ENCODE assay signal across 12 mouse cellular contexts in the genomic region with DNA sequence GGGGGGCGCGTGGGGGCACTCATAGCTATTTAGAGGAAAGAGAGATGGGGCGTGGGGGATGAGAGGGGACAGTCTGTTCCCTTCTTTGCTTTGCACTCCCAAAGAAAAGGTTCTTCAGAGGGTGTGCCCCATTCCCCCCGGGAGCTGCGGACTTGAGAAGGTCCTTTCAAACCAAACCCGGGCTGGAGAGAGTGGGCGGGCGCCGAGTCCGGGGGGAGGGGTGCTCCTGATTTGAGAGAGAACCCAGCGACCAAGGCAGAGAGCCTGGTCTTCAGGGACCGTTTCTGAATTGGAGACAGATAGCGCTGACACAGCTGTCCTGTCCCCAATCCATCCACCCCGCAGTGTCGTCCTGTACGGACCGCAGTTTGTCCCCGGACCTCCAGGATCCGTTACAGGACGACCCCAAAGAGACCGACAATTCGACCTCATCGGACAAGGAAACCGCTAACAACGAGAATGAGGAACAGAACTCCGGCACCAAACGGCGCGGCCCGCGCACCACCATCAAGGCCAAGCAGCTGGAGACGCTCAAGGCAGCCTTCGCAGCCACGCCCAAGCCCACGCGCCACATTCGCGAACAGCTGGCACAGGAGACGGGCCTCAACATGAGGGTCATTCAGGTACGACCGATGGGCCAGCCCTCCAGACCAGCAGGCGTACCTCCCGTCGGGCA. TPM values are rescaled to one million over a fixed set of nuclear protein-coding genes. Genes with fewer than 3 reads are reported as not detected.
DNase-seq lines count a peak whose midpoint lies in the region; ATAC-seq lines count a peak whose summit lies in the region.
"Had no signal": no experiment of that assay in that cellular context is flagged by ENCODE, and none has a peak within 500 bp of the region (broad histone marks: within the 10 kb centered on the region; RNA-seq: fewer than 3 reads in every experiment).

No protein-coding gene starts in this region.

- no peak overlapping the region for H3K9ac ChIP-seq in heart, embryonic 11.5 days (ENCODE audit: low read depth, low read length)
- peak overlapping the region; percentile 87 for H3K9ac ChIP-seq in hindbrain, embryonic 12.5 days
- peak overlapping the region; percentile 60 for H3K9ac ChIP-seq in midbrain, embryonic 15.5 days

- peaks cover 15% of the 10 kb centered on the region for H3K4me1 ChIP-seq in heart, embryonic 11.5 days (ENCODE audit: control insufficient read depth, insufficient read depth, low read length)
- H3K4me1 ChIP-seq in hindbrain, embryonic 12.5 days = peaks cover 39% of the 10 kb centered on the region
- H3K4me1 ChIP-seq in midbrain, embryonic 15.5 days = peaks cover 32% of the 10 kb centered on the region

- 1% methylated on average over 44 of the region's 44 CpGs for WGBS in heart, embryonic 11.5 days (ENCODE audit: insufficient replicate concordance)
- under 1% methylated on average over 44 of the region's 44 CpGs for WGBS in hindbrain, embryonic 12.5 days
- under 1% methylated on average over 43 of the region's 44 CpGs for WGBS in midbrain, embryonic 15.5 days

- H3K27ac ChIP-seq in heart, embryonic 11.5 days (ENCODE audit: low read depth, low read length) = no peak overlapping the region
- peak overlapping the region; percentile 93 for H3K27ac ChIP-seq in hindbrain, embryonic 12.5 days
- H3K27ac ChIP-seq in midbrain, embryonic 15.5 days = peak overlapping the region; percentile 81
- H3K27ac ChIP-seq: left cerebral cortex, adult 2 months had no signal

- H3K36me3 ChIP-seq in heart, embryonic 11.5 days (ENCODE audit: control insufficient read depth, insufficient read depth, low read length) = no peaks in the 10 kb centered on the region
- H3K36me3 ChIP-seq in hindbrain, embryonic 12.5 days = no peaks in the 10 kb centered on the region
- no peaks in the 10 kb centered on the region for H3K36me3 ChIP-seq in midbrain, embryonic 15.5 days (replicated peaks)

- H3K4me3 ChIP-seq in heart, embryonic 11.5 days (ENCODE audit: low read depth, low read length) = 0 out of 2 replicates have a peak overlapping the region, but pooled peaks have one; percentile 46
- peak overlapping the region; percentile 55 for H3K4me3 ChIP-seq in hindbrain, embryonic 12.5 days
- H3K4me3 ChIP-seq in midbrain, embryonic 15.5 days = peak overlapping the region; percentile 46
- H3K4me3 ChIP-seq: left cerebral cortex, adult 2 months had no signal

- DNase-seq in heart, adult 11 months = no peak
- DNase-seq in embryo, embryonic 11 days = peak; percentile 43
- DNase-seq in Muller cell, postnatal 12 days (ENCODE audit: inconsistent ontology term) = no peak
- no peak for DNase-seq in left cerebral cortex, postnatal 25 days (ENCODE audit: low spot score in 2 of 2)
- DNase-seq in c-Kit-positive CD71-positive TER-119-positive erythroid progenitor cells, embryonic 14.5 days (ENCODE audit: low spot score) = no peak
- DNase-seq: cerebellum, adult 11 months; right cerebral cortex, postnatal 25 days had no signal

- intact Hi-C loops in left cerebral cortex, postnatal 25 days (cut with DNase I) = loop anchor here (2.0 to 10.0 kb wide), 3 partner anchors 596 to 1560 kb away; a partner anchor contains a TSS

- ATAC-seq in heart, embryonic 11.5 days (replicated peaks; ENCODE audit: insufficient number of reproducible peaks, low FRiP score, low TSS enrichment) = no peak
- no peak for ATAC-seq in hindbrain, embryonic 12.5 days (ENCODE audit: low FRiP score)
- no peak for ATAC-seq in midbrain, embryonic 15.5 days (replicated peaks)

- peaks cover 98% of the 10 kb centered on the region for H3K27me3 ChIP-seq in heart, embryonic 11.5 days (ENCODE audit: control insufficient read depth, insufficient read depth, low read length)
- peaks cover 94% of the 10 kb centered on the region for H3K27me3 ChIP-seq in hindbrain, embryonic 12.5 days
- peaks cover 54% of the 10 kb centered on the region for H3K27me3 ChIP-seq in midbrain, embryonic 15.5 days (replicated peaks)

- no peaks in the 10 kb centered on the region for H3K9me3 ChIP-seq in heart, embryonic 11.5 days (replicated peaks; ENCODE audit: control insufficient read depth, low read length)
- no peaks in the 10 kb centered on the region for H3K9me3 ChIP-seq in hindbrain, embryonic 12.5 days (replicated peaks)
- H3K9me3 ChIP-seq in midbrain, embryonic 15.5 days = no peaks in the 10 kb centered on the region

- no peak overlapping the region; the same call in 1 of the 2 replicates for H3K4me2 ChIP-seq in heart, embryonic 11.5 days
- peak overlapping the region; percentile 60 for H3K4me2 ChIP-seq in hindbrain, embryonic 12.5 days (replicated peaks)
- peak overlapping the region; percentile 54 for H3K4me2 ChIP-seq in midbrain, embryonic 15.5 days

RNA-seq across cellular contexts. Expression of a gene that starts 3.6 kb away (rescaled TPM):
- 0.11 TPM in 1 of 2 replicates, not detected in the other for polyA plus RNA-seq in heart, embryonic 11.5 days (2014; fragmentation: Nextera tagmentation; extraction: Ambion mirVana)
- polyA plus RNA-seq in hindbrain, embryonic 12.5 days (2016; fragmentation: Nextera tagmentation; extraction: Ambion mirVana) = 63.0 and 67.2 TPM in 2 replicates
- polyA plus RNA-seq in midbrain, embryonic 15.5 days (2015; fragmentation: Nextera tagmentation; extraction: Ambion mirVana) = 36.8 and 41.5 TPM in 2 replicates
- under 1 TPM; 0.21 to 0.25 TPM for total RNA-seq in left cerebral cortex, postnatal 25 days (2021)
- total RNA-seq: left cerebral cortex, adult 2 months had no signal

RNA-seq across cellular contexts. Expression of a gene that starts 37.5 kb away (rescaled TPM):
- polyA plus RNA-seq in heart, embryonic 11.5 days (2014; fragmentation: Nextera tagmentation; extraction: Ambion mirVana) = 6.6 and 8.6 TPM in 2 replicates
- polyA plus RNA-seq in hindbrain, embryonic 12.5 days (2016; fragmentation: Nextera tagmentation; extraction: Ambion mirVana) = 5.4 and 7.5 TPM in 2 replicates
- polyA plus RNA-seq in midbrain, embryonic 15.5 days (2015; fragmentation: Nextera tagmentation; extraction: Ambion mirVana) = 5.6 and 6.0 TPM in 2 replicates
- total RNA-seq in left cerebral cortex, postnatal 25 days (2021) = 1 to 10 TPM; 4.6 to 6.4 TPM

RNA-seq across cellular contexts. Expression of a gene that starts 41.2 kb away (rescaled TPM):
- 0.18 TPM in 1 of 2 replicates, not detected in the other for polyA plus RNA-seq in heart, embryonic 11.5 days (2014; fragmentation: Nextera tagmentation; extraction: Ambion mirVana)
- not detected in 2 replicates for polyA plus RNA-seq in hindbrain, embryonic 12.5 days (2016; fragmentation: Nextera tagmentation; extraction: Ambion mirVana)
- polyA plus RNA-seq in midbrain, embryonic 15.5 days (2015; fragmentation: Nextera tagmentation; extraction: Ambion mirVana) = 0.36 TPM in 1 of 2 replicates, not detected in the other
- total RNA-seq in left cerebral cortex, postnatal 25 days (2021) = under 1 TPM in 1 of 2 experiments, not detected in 1; 0.27 TPM
- polyA plus RNA-seq: frontal cortex, adult 2 months had no signal

Comparison
In these comparisons a context has a peak if more than half of its experiments do, and no peak if none do; other contexts are left out.
1. RNA of a gene that starts 3.6 kb away (polyA plus RNA-seq): 63.0 to 67.2 TPM in hindbrain, embryonic 12.5 days and 36.8 to 41.5 TPM in midbrain, embryonic 15.5 days; 0.11 TPM in heart, embryonic 11.5 days; every median in the first group is over 10 times any median in the second.
2. Peak in every context shown above with its lines, with median percentiles within 50 percentile points of each other: H3K4me3 ChIP-seq.